In genomic region chr4:129513891-129514290, GRCm38 (mm10) we compare ENCODE assay signal across 8 mouse cellular contexts. TPM values are rescaled to one million over a fixed set of nuclear protein-coding genes. Genes with fewer than 3 reads are reported as not detected.
DNase-seq lines count a peak whose midpoint lies in the region; ATAC-seq and TF ChIP-seq lines count a peak whose summit lies in the region.

No protein-coding gene starts in this region.

- peak overlapping the region; percentile 93 for H3K27ac ChIP-seq in kidney, embryonic 16.5 days (ENCODE audit: low read length)
- peak overlapping the region; percentile 99 for H3K27ac ChIP-seq in hindbrain, embryonic 12.5 days
- H3K27ac ChIP-seq in midbrain, embryonic 15.5 days, result peak overlapping the region; percentile 98

- H3K9me3 ChIP-seq in kidney, embryonic 16.5 days (ENCODE audit: low read length), result no peaks in the 10 kb centered on the region
- no peaks in the 10 kb centered on the region for H3K9me3 ChIP-seq in hindbrain, embryonic 12.5 days (replicated peaks)
- no peaks in the 10 kb centered on the region for H3K9me3 ChIP-seq in midbrain, embryonic 15.5 days

- H3K27me3 ChIP-seq in kidney, embryonic 16.5 days (ENCODE audit: insufficient read depth, low read length), result no peaks in the 10 kb centered on the region
- H3K27me3 ChIP-seq in hindbrain, embryonic 12.5 days, result no peaks in the 10 kb centered on the region
- no peaks in the 10 kb centered on the region for H3K27me3 ChIP-seq in midbrain, embryonic 15.5 days (replicated peaks)

- H3K4me1 ChIP-seq in kidney, embryonic 16.5 days (ENCODE audit: insufficient read depth, low read length), result peaks cover 23% of the 10 kb centered on the region
- H3K4me1 ChIP-seq in hindbrain, embryonic 12.5 days, result peaks cover 57% of the 10 kb centered on the region
- peaks cover 46% of the 10 kb centered on the region for H3K4me1 ChIP-seq in midbrain, embryonic 15.5 days

- intact Hi-C loops in left cerebral cortex, postnatal 25 days (cut with DNase I), result loop anchor here (1.0 kb wide), 1 partner anchor 19 kb away; no protein-coding TSS in a partner anchor

- WGBS in kidney, embryonic 16.5 days, result under 1% methylated on average over 27 of the region's 57 CpGs
- WGBS in hindbrain, embryonic 12.5 days, result under 1% methylated on average over 46 of the region's 57 CpGs
- 0% methylated on average over 45 of the region's 57 CpGs for WGBS in midbrain, embryonic 15.5 days

- peak overlapping the region; percentile 73 for H3K4me2 ChIP-seq in kidney, embryonic 16.5 days (replicated peaks; ENCODE audit: low read depth, low read length)
- H3K4me2 ChIP-seq in hindbrain, embryonic 12.5 days (replicated peaks), result peak overlapping the region; percentile 97
- peak overlapping the region; percentile 93 for H3K4me2 ChIP-seq in midbrain, embryonic 15.5 days

- TF ChIP-seq CTCF in brain, embryonic 14.5 days (IDR thresholded peaks at IDR 0.05; ENCODE audit: borderline replicate concordance, extremely low read depth, insufficient read depth, insufficient read length), result no peak

- DNase-seq in kidney, adult 9 months, result no peak
- peak; percentile 41 for DNase-seq in brain, embryonic 14.5 days (ENCODE audit: low read depth)
- DNase-seq in cerebellum, postnatal 10 days, result no peak
- no peak for DNase-seq in spleen, postnatal 14 days (ENCODE audit: low spot score in 2 of 2)
- DNase-seq in left cerebral cortex, postnatal 25 days (ENCODE audit: low spot score in 2 of 2), result no peak

- peak overlapping the region; percentile 100 for H3K9ac ChIP-seq in kidney, embryonic 16.5 days (replicated peaks; ENCODE audit: low read length)
- peak overlapping the region; percentile 100 for H3K9ac ChIP-seq in hindbrain, embryonic 12.5 days
- H3K9ac ChIP-seq in midbrain, embryonic 15.5 days, result peak overlapping the region; percentile 99

- H3K36me3 ChIP-seq in kidney, embryonic 16.5 days (ENCODE audit: insufficient read depth, low read length), result peaks cover 27% of the 10 kb centered on the region
- H3K36me3 ChIP-seq in hindbrain, embryonic 12.5 days, result peaks cover 35% of the 10 kb centered on the region
- peaks cover 19% of the 10 kb centered on the region for H3K36me3 ChIP-seq in midbrain, embryonic 15.5 days (replicated peaks)

- no peak for TF ChIP-seq POLR2A in brain, embryonic 14.5 days (IDR thresholded peaks at IDR 0.05; ENCODE audit: borderline replicate concordance, extremely low read depth, insufficient read depth, insufficient read length, poor library complexity, severe bottlenecking)

- peak; percentile 32 for ATAC-seq in kidney, embryonic 16.5 days (ENCODE audit: low FRiP score, low TSS enrichment)
- ATAC-seq in hindbrain, embryonic 12.5 days (ENCODE audit: low FRiP score), result peak; percentile 15
- peak; percentile 12 for ATAC-seq in midbrain, embryonic 15.5 days (replicated peaks)

- H3K4me3 ChIP-seq in kidney, embryonic 16.5 days (ENCODE audit: low read length), result peak overlapping the region; percentile 82
- peak overlapping the region; percentile 97 for H3K4me3 ChIP-seq in hindbrain, embryonic 12.5 days
- peak overlapping the region; percentile 81 for H3K4me3 ChIP-seq in midbrain, embryonic 15.5 days

RNA-seq across cellular contexts. Expression of gene Marcksl1, which starts 0.5 kb away (rescaled TPM):
- 761 and 859 TPM in 2 replicates for polyA plus RNA-seq in kidney, embryonic 16.5 days (2015; fragmentation: Nextera tagmentation; extraction: Ambion mirVana)
- polyA plus RNA-seq in brain, embryonic 14.5 days (2012; rRNA removed), result 1,642 and 1,750 TPM in 2 replicates
- 1,978 and 2,031 TPM in 2 replicates for polyA plus RNA-seq in hindbrain, embryonic 12.5 days (2016; fragmentation: Nextera tagmentation; extraction: Ambion mirVana)
- 1,751 and 1,836 TPM in 2 replicates for polyA plus RNA-seq in midbrain, embryonic 15.5 days (2015; fragmentation: Nextera tagmentation; extraction: Ambion mirVana)
- 100 to 1,000 TPM; 196 to 227 TPM for total RNA-seq in left cerebral cortex, postnatal 25 days (2021)

RNA-seq across cellular contexts. Expression of gene Fam229a, which starts 22.9 kb away (rescaled TPM):
- 0.35 TPM in 1 of 2 replicates, not detected in the other for polyA plus RNA-seq in kidney, embryonic 16.5 days (2015; fragmentation: Nextera tagmentation; extraction: Ambion mirVana)
- 0.18 and 0.26 TPM in 2 replicates for polyA plus RNA-seq in brain, embryonic 14.5 days (2012; rRNA removed)
- polyA plus RNA-seq in hindbrain, embryonic 12.5 days (2016; fragmentation: Nextera tagmentation; extraction: Ambion mirVana), result 0.46 TPM in 1 of 2 replicates, not detected in the other
- 0.56 TPM in 1 of 2 replicates, not detected in the other for polyA plus RNA-seq in midbrain, embryonic 15.5 days (2015; fragmentation: Nextera tagmentation; extraction: Ambion mirVana)
- total RNA-seq in left cerebral cortex, postnatal 25 days (2021), result not detected

RNA-seq across cellular contexts. Expression of gene Tssk3, which starts 23.1 kb away (rescaled TPM):
- not detected in 2 replicates for polyA plus RNA-seq in kidney, embryonic 16.5 days (2015; fragmentation: Nextera tagmentation; extraction: Ambion mirVana)
- polyA plus RNA-seq in brain, embryonic 14.5 days (2012; rRNA removed), result 0.14 and 0.18 TPM in 2 replicates
- not detected in 2 replicates for polyA plus RNA-seq in hindbrain, embryonic 12.5 days (2016; fragmentation: Nextera tagmentation; extraction: Ambion mirVana)
- 0.49 and 0.52 TPM in 2 replicates for polyA plus RNA-seq in midbrain, embryonic 15.5 days (2015; fragmentation: Nextera tagmentation; extraction: Ambion mirVana)
- under 1 TPM; 0.25 to 0.37 TPM for total RNA-seq in left cerebral cortex, postnatal 25 days (2021)

RNA-seq across cellular contexts. Expression of gene Hdac1, which starts 28.6 kb away (rescaled TPM):
- 285 and 304 TPM in 2 replicates for polyA plus RNA-seq in kidney, embryonic 16.5 days (2015; fragmentation: Nextera tagmentation; extraction: Ambion mirVana)
- polyA plus RNA-seq in brain, embryonic 14.5 days (2012; rRNA removed), result 110 and 142 TPM in 2 replicates
- polyA plus RNA-seq in hindbrain, embryonic 12.5 days (2016; fragmentation: Nextera tagmentation; extraction: Ambion mirVana), result 168 and 178 TPM in 2 replicates
- 86.1 and 99.3 TPM in 2 replicates for polyA plus RNA-seq in midbrain, embryonic 15.5 days (2015; fragmentation: Nextera tagmentation; extraction: Ambion mirVana)
- total RNA-seq in left cerebral cortex, postnatal 25 days (2021), result 10 to 100 TPM; 28.5 to 31.6 TPM

RNA-seq across cellular contexts. Expression of gene Bsdc1, which starts 52.5 kb away (rescaled TPM):
- 31.8 and 33.6 TPM in 2 replicates for polyA plus RNA-seq in kidney, embryonic 16.5 days (2015; fragmentation: Nextera tagmentation; extraction: Ambion mirVana)
- polyA plus RNA-seq in brain, embryonic 14.5 days (2012; rRNA removed), result 17.5 and 29.2 TPM in 2 replicates
- 33.0 TPM in 2 replicates for polyA plus RNA-seq in hindbrain, embryonic 12.5 days (2016; fragmentation: Nextera tagmentation; extraction: Ambion mirVana)
- polyA plus RNA-seq in midbrain, embryonic 15.5 days (2015; fragmentation: Nextera tagmentation; extraction: Ambion mirVana), result 38.6 and 39.9 TPM in 2 replicates
- 10 to 100 TPM; 51.7 to 58.8 TPM for total RNA-seq in left cerebral cortex, postnatal 25 days (2021)
